Mouse (Mus musculus) testis, postnatal 14 days (tissue): ENCODE measurements at regions not wholly inside any gene's neighbourhood (a gene's known extent, or its start where the extent isn't known, plus 50 kb on each side); places are given as distances from the start of the nearest gene placed in this dataset.

ENCODE experiments used
- DNase-seq: peaks from one replicate; pipeline ENCODE4 v3.0.0; 2021; ENCODE audit warnings: low spot score

DNA sequence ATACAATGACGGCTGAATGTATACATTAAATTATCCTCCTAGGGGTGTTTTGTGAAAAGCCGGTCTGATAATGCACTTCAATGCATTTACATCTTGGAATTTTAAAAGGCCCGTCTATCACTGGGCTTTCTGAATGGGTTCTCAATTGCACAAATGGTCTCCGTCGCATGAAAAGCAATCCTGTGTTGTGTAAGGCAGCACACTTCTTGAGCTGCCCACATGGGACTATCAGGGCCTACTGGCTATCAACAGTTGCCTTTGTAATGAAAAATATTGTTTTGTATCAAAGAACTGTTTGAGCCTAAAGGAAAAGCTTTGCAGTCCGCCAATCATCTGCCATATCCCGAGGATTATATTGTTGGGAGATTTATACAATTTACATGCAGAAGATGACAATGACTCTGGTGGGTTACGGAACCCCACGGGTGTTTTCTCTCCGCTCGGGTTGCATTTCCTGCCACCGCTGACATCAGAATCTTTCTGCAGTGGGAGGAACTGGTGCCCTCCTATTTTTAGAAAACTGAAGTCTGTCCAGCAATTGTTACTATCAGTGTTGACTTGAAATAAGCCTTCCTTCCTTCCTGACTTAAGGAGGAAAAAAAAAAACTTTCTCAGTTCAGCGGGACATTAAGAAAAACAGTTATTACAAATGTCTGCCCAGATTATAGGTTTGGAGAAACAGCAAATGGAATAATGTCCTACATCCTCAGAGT lies 118.7 kb downstream of the Tmem26 start:
- no peak for DNase-seq

GRCm38 (mm10) chr10:68844066-68844465 lies 120.6 kb downstream of the Tmem26 start:
- DNase-seq, result no peak

DNA sequence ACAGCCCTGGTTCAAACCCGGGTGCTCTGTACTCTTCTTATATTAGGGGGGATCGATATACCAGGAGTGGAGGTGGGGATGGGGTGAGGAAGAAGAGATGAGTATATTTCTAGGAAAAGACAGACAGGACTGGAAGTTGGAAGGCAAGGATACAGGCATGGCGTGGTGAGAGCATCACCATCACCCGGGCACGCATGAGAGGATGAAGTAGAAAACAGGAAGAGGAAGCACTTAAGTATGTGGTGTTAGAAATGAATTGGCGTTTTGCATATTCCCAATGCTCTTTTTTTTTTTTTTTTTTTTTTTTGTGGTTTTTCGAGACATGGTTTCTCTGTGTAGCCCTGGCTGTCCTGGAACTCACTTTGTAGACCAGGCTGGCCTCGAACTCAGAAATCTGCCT lies 121.2 kb downstream of the Tmem26 start:
- no peak for DNase-seq

- no peak for DNase-seq
Measured at GRCm38 (mm10) chr10:68851153-68851552, 127.7 kb downstream of the Tmem26 start.

GRCm38 (mm10) chr10:68855934-68856891 lies 132.8 kb downstream of the Tmem26 start:
- DNase-seq, result no peak

DNA sequence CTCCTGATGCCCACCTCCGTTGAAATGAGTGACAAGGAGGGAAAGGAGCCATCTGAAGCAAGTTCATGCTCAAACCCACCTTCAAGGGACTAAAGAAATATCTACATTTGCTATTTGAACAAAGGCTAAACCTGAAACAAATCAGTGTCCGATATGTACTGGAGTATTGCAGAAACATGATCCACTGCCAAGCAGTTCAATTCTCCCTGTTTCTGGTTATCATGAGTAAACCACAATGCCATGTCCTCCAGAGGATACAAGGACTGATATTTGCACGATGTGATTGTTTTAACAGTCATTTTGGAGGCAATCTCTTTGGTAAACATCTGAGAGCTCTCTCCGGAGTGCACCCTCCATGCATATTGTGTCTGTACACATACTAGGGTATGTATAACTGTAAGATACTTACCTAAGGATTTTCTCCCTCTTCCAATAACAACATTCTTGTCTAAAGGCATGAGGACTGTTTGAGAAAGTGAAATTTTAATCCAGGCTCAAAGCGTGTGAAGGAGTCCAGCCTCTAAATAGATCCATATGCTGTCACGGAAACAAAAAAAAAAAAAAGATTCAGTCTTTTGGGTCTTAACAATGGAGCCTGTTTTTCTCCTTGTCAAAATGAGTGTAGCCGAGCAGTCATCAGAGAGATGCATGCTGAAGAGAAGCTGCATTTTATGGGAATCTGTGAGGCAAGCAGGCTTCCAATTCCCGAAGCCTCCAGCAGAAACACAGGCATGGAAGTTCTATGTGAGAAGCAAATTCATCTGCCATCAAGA lies 141.3 kb downstream of the Tmem26 start:
- DNase-seq, result no peak

- DNase-seq, result no peak
Measured at GRCm38 (mm10) chr10:68865776-68866175, 142.3 kb downstream of the Tmem26 start.

DNA sequence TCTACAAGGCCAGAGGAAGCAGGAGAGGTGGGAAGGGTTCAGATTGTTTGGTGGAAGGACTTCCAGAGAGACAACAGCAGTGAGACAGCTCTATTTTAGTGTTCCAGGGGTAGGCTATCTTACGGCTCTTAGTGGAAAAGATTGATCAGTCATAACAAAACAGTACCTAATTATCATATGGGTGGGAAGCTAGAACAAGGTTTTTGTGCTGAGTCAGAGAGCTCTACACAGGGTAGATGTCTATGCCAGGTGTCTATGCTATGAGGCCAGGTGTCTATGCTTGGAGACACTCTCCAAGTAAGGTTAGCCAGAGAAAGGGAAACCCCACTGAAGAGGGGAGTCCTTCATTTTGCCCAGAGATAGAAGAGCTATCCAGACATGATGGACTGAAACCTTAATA lies 143.9 kb downstream of the Tmem26 start:
- no peak for DNase-seq

DNA sequence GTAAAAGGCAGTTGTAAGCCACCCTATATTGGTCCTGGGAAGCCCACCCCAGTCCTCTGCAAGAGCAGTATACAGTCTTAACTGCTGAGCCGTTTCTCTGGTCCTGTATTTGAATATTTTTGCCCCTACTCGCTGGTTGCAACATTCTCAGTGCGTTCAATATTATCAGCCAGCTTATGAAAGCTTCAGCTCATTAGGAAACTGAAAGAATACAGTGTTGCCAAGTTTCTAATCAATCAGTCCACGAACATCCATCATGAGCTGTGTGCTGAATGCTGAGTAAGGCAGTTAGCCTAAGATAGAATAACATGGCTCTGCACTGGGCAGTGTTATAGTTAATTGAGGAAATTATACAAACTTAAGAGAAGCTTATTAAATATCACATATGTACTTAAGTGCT lies 148.7 kb downstream of the Tmem26 start:
- DNase-seq, result no peak

DNA sequence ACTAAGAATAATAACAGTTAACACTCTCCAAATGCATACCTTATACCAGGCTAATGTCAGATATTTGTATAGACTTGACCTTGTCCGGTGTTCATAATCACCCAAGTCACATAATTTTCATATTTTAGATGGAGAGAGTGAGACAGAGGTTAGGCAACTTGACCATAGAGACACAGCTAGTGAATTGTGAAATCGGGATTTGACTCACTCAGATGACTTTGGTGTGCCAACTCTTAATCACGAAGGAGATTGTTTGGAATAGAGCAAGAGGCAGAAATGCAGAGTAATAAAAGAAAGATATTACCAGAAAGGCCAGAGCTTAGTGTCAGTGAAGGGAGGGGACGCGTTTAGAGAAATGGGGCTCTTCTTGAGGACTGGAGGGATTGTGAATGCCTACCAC lies 152.2 kb downstream of the Tmem26 start:
- no peak for DNase-seq

- no peak for DNase-seq
Measured at GRCm38 (mm10) chr10:68893100-68893841, 169.8 kb downstream of the Tmem26 start.

GRCm38 (mm10) chr10:68894121-68894520 lies 170.7 kb downstream of the Tmem26 start:
- no peak for DNase-seq

DNA sequence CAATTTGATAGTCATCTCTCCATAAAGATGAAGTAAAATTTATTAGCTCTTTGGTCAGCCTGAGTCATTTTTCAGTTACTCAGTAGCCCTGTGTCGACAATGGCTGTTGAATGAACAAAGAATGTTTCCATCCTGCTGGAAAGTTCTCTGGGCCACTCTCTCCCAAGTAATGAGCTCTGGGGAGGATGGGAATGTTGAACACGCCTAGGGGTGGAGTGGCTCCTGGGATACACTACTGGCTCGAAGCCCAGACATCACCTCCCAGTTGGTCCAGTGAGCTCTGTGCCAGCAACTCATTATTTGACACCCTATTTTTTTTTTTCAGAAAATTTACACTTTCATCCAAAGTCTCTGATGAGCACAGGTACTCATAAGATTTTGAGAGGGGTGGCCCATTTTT lies 174.1 kb downstream of the Tmem26 start:
- DNase-seq, result no peak

DNA sequence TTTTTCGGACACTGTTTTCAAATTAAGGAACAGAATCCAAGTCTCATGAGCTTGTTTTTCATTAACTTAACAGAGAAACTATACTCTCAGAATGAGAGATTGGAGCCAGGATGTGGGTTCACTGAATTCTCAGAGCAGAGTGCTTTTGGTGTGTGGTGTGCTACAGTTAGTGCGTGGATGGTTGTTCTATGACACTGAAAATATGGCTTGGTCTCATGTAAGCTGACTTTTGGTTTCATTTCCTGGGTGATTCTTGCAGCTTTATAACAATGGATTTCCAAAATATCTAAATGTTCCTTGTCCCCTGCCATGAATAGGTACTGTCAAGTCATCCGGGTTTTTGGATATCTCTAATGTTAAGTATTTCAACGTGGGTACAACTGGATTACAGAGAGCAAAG lies 177.7 kb downstream of the Tmem26 start:
- DNase-seq, result no peak

DNA sequence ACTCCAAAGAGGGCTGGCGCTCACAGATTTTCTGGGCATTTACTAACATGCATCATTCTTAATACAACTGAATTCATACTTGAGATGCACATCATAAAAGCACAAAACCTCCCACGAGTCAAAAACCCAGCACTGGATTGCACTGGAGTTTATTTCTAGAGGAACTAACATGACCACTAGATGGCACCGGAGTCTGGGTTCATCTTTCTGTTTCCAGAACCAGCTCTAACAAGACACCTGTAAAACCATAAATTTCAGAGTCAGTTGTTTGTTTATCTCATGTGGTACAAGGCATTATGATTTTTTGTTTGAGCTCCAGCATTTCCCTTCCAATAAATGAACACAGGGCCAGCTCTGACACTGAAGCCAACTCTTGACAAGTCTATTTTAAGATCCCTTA lies 179.2 kb downstream of the Tmem26 start:
- no peak for DNase-seq

DNA sequence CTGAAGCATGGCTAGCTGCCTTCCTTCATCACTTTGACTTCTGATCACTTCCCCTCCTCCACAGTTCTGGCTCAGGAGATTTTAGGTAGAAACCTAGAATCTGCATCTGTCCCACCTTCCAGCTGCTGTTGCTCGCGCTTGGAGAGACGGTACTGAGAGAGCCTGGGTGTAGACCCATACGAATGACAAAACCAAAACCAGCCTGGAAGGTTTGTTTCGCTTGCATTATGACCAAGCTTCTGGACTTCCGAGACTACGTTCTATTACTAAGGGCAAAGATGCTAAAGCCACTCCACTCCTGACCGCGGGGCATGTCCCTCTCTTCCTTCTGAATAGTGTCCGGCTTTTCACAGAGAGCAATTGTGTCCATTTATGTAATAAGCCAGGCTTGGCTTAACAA lies 180.9 kb downstream of the Tmem26 start:
- no peak for DNase-seq

GRCm38 (mm10) chr10:68908236-68908635 lies 184.8 kb downstream of the Tmem26 start:
- peak; percentile 28 for DNase-seq

DNA sequence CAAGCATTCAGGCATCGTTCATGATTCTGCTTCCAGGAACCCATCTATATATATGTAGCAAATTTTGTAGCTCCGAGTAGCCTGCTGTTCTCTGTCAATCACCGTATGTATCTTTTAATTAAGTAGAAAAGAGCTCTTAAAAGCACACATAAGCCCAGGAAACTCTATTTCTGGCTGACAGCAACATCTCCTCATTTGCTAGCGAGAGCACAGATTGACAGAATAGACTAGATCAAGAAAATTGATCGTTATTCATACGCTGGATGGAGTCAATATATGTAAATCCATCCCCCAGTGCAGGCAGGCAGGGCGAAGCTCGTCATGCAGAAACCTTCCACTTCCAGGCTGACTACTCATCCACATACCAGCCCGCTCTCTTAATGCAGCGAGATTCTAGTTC lies 185.6 kb downstream of the Tmem26 start:
- DNase-seq, result no peak

DNA sequence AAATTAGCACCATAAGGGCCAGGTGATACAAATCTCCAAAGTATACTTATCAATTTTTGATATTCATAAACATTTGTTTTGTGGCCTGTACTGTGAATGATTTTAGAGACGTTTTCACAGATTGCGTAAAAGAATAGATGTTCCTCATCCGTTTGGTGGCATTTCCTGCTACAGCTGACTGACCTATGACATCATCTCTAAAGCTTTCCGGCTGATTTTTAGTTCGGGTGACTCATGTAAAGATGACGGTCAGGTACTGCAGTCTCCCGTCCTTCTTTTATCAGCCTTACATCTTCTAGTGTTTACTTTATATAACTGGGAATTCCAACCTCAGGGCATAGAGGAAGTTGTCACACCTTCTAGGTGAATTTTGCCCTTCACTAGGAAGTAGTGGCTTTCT lies 192.7 kb downstream of the Tmem26 start:
- no peak for DNase-seq

DNA sequence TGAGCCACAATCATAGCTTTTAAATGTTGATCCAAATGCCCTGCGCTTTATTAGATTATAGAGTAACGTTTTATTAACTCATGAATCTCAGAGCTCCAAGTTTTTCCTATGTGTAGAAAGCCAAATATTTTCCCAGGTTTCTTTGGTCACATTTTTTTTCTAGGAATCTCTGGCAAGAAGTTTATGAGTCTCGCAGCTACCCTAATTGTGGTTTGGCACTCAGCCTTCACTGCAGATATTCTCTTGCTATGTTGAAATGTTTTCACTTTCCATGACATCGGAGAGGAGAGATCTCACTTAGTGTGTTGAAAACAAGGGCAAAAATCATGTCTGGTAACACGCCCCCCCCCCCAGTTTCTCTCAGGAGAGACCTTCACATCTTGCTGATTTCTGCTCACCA lies 212.4 kb downstream of the Tmem26 start:
- DNase-seq, result no peak

DNA sequence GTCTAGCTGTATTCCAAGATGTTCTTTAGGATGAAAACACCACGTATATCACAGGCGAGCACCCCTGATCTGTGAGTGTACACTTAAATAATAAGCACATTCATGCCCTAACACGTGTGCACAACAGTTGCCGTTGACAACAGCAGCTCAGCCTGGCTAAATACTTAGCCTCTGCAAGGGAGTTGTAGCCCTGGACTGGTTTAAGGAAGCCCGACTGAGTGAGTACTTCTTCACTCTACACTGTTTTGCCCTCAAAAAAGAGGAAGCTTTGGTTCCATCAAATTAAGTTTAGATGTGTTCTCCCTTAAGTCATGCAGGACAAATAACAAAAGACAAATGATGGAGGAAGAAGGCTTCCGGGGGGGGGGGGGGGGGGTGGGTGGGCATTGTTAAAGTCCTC lies 208.0 kb upstream of the Rhobtb1 start:
- no peak for DNase-seq

GRCm38 (mm10) chr10:68956539-68956938 lies 194.7 kb upstream of the Rhobtb1 start:
- DNase-seq, result no peak
